Mouse (Mus musculus): ENCODE data around the gene AC124502.3. TPM values are rescaled to one million over a fixed set of nuclear protein-coding genes. Genes with fewer than 3 reads are reported as not detected.
A peak's percentile ranks its signal among the peaks of the same experiment; 100 is the strongest.

The AC124502.3 gene
- polyA plus RNA-seq, 1 experiment = 0.98 TPM

DNA sequence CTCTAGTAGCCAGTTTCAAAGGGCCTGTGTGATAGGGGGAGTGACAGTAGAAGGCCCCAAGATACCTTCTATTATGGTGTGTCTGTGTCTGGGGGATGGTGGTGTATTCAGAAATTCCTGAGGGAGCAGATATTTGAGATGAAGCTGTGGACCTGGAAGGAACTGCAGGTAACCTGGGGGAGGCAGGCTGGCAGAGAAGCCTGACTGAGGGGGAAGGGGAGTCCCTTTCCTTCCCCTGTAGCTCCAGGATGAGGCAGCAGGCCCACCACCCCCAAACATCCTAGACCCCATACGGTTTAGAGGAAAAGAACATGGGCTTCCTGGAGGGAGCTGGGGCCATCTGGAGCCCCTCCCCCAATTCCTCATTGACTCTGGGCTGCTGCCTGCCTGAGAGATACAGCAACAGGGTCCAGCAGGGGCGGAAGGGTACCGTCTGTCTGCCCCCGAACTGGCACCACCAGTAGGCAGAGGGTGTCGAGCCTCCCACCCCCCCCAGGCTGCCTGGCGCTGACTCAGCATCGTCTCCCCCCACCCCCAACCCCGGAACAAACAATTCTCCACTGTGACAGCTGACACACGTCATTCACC is 57.3 kb downstream of the AC124502.3 start:
- no peak overlapping the region for H3K27ac ChIP-seq (ENCODE audit: control insufficient read depth, insufficient read depth, low read depth, low read length)
- no peaks in the 10 kb centered on the region for H3K27me3 ChIP-seq (ENCODE audit: control insufficient read depth, insufficient read depth, low read length)
- peaks cover 22% of the 10 kb centered on the region for H3K4me1 ChIP-seq (ENCODE audit: control insufficient read depth, insufficient read depth, low read length)
- peak overlapping the region; percentile 82 for H3K4me3 ChIP-seq (ENCODE audit: control insufficient read depth, low read depth, low read length)
- TF ChIP-seq CTCF (IDR thresholded peaks at IDR 0.05; ENCODE audit: control insufficient read depth, insufficient read depth, insufficient replicate concordance, low read depth, low read length) (no peak), POLR2A (IDR thresholded peaks at IDR 0.05; ENCODE audit: control insufficient read depth, low read depth, low read length) (no peak)
- no peaks in the 10 kb centered on the region for H3K36me3 ChIP-seq (ENCODE audit: control insufficient read depth, insufficient read depth, low read length)

DNA sequence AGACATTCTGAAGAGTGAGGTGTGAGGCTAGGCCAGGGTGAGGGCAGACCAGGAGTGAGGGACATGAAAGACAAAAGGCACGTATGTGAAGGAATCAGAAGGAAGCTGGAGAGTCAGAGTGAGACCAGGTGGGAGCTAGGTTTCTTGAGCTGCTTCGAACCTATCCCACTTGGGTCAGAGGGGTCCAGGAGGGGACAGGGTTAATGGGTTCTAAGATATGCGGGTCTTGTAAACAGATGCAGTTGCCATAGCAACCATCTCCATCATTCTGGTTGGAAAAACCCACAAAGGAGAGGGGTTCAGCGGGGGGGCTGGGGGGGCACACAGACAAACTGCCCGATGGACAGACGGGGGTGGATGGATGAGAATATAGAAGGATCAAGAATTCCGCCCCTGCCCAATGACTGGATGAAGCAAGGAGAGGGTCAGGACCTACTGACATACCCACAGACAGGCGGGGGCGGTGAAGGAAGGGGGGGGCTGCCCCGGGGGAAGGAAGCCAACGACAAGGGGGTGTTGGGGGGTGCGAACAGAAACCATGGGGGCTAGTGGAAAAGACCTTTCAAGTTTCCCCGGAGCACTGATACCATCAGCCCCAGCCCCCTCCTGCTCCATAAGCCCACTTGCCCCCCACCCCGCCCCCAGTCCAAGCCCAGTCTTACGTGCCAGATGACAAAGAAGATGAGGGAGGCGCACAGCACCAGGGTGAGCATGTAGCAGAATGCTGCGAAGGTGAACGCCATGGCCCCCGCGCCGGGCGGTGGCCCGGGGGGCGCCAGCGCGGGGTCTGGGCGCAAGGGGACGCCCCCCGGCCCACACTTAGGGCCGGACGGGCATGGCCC is 59.1 kb downstream of the AC124502.3 start:
- no peaks in the 10 kb centered on the region for H3K27me3 ChIP-seq (ENCODE audit: control insufficient read depth, insufficient read depth, low read length)
- no peak for TF ChIP-seq POLR2A (IDR thresholded peaks at IDR 0.05; ENCODE audit: control insufficient read depth, low read depth, low read length)
- no peak for TF ChIP-seq CTCF (IDR thresholded peaks at IDR 0.05; ENCODE audit: control insufficient read depth, insufficient read depth, insufficient replicate concordance, low read depth, low read length)
- H3K27ac ChIP-seq (ENCODE audit: control insufficient read depth, insufficient read depth, low read depth, low read length) = no peak overlapping the region
- peak overlapping the region; percentile 78 for H3K4me3 ChIP-seq (ENCODE audit: control insufficient read depth, low read depth, low read length)
- peaks cover 22% of the 10 kb centered on the region for H3K4me1 ChIP-seq (ENCODE audit: control insufficient read depth, insufficient read depth, low read length)
- no peaks in the 10 kb centered on the region for H3K36me3 ChIP-seq (ENCODE audit: control insufficient read depth, insufficient read depth, low read length)

DNA sequence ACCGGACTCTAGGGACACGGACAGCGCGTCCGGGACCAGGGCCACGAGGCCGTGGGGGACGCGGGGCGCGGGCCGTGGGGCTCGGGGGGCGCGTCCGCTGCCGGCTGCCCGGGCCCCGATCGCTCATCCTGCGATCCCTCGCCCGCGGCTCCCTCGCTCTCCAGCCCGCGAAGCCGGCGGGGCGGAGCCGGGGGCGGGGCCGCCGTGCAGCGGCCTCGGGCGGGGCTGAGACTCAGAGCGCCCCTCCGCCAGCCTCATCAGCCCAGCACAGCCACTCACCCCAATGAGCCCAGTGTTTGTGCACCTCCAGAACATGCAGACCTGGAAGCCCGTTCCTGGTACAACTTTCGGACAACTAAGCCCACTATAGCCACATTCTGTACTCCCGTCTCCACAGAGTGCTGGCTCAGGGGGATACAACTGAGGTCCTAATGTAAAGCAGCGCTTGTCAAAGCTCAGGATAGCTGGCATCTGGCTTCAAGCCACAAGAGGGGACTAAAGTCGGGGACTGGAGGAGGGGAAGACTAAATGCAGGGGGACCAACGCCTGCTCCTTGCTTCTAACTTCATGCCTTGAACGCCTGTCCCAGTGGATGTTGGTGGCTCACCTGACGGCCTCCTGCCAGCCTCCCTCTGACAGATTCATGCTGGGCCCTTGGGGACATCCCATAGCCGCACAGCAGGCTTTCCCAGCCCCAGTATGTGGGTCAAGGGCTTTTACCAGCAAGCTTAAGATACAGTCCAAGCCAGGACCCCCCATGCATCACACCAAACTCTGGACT is 59.9 kb downstream of the AC124502.3 start, which contains the start of gene Cnih2:
TSS of gene Cnih2 (minus strand) at position 159 of the 781 bp plus-strand sequence.
- Histone ChIP-seq H3K4me3 (ENCODE audit: control insufficient read depth, low read depth, low read length) (peak within 1 kb of the TSS; percentile 78), H3K4me1 (ENCODE audit: control insufficient read depth, insufficient read depth, low read length) (peaks cover 16% of the 10 kb centered on the region), H3K27me3 (ENCODE audit: control insufficient read depth, insufficient read depth, low read length) (no peaks in the 10 kb centered on the region), H3K36me3 (ENCODE audit: control insufficient read depth, insufficient read depth, low read length) (no peaks in the 10 kb centered on the region; the same call in none of the 2 replicates), H3K27ac (ENCODE audit: control insufficient read depth, insufficient read depth, low read depth, low read length) (no peak within 1 kb of the TSS)
- TF ChIP-seq POLR2A (IDR thresholded peaks at IDR 0.05; ENCODE audit: control insufficient read depth, low read depth, low read length) (no peak), CTCF (IDR thresholded peaks at IDR 0.05; ENCODE audit: control insufficient read depth, insufficient read depth, insufficient replicate concordance, low read depth, low read length) (no peak)

Other genes starting within 250 kb of the AC124502.3 start
- 22.6 and 26.4 TPM in 2 replicates for gene Rbm4, start 245.0 kb upstream of the AC124502.3 start, polyA plus RNA-seq (2012; rRNA removed)
- 5.9 and 9.4 TPM in 2 replicates for gene Gm21992, start 227.3 kb upstream of the AC124502.3 start, polyA plus RNA-seq (2012; rRNA removed)
- 44.0 and 45.7 TPM in 2 replicates for gene Rbm14, start 227.3 kb upstream of the AC124502.3 start, polyA plus RNA-seq (2012; rRNA removed)
- 57.9 and 66.4 TPM in 2 replicates for gene Ccs, start 199.6 kb upstream of the AC124502.3 start, polyA plus RNA-seq (2012; rRNA removed)
- 39.4 and 40.3 TPM in 2 replicates for gene Ccdc87, start 199.5 kb upstream of the AC124502.3 start, polyA plus RNA-seq (2012; rRNA removed)
- 32.4 and 35.7 TPM in 2 replicates for gene Ctsf, start 183.8 kb upstream of the AC124502.3 start, polyA plus RNA-seq (2012; rRNA removed)
- 8.6 and 8.9 TPM in 2 replicates for gene Actn3, start 161.0 kb upstream of the AC124502.3 start, polyA plus RNA-seq (2012; rRNA removed)
- 9.2 and 10.7 TPM in 2 replicates for gene Zdhhc24, start 160.2 kb upstream of the AC124502.3 start, polyA plus RNA-seq (2012; rRNA removed)
- 15.5 and 16.5 TPM in 2 replicates for gene Bbs1, start 132.3 kb upstream of the AC124502.3 start, polyA plus RNA-seq (2012; rRNA removed)
- 81.8 and 95.7 TPM in 2 replicates for gene Dpp3, start 110.6 kb upstream of the AC124502.3 start, polyA plus RNA-seq (2012; rRNA removed)
- 0.77 and 0.96 TPM in 2 replicates for gene Peli3, start 95.8 kb upstream of the AC124502.3 start, polyA plus RNA-seq (2012; rRNA removed)
- 76.0 and 89.3 TPM in 2 replicates for gene Mrpl11, start 76.7 kb upstream of the AC124502.3 start, polyA plus RNA-seq (2012; rRNA removed)
- gene Npas4, start 48.6 kb upstream of the AC124502.3 start, polyA plus RNA-seq (2012; rRNA removed) = 1.4 and 1.5 TPM in 2 replicates
- 4.9 and 5.2 TPM in 2 replicates for gene Slc29a2, start 15.0 kb upstream of the AC124502.3 start, polyA plus RNA-seq (2012; rRNA removed)
- 3.7 and 4.2 TPM in 2 replicates for gene B4gat1, start 65 bp upstream of the AC124502.3 start, polyA plus RNA-seq (2012; rRNA removed)
- gene Brms1, start 2.5 kb downstream of the AC124502.3 start, polyA plus RNA-seq (2012; rRNA removed) = 200 and 216 TPM in 2 replicates
- gene Rin1, start 11.6 kb downstream of the AC124502.3 start, polyA plus RNA-seq (2012; rRNA removed) = 27.1 and 27.5 TPM in 2 replicates
- 2.5 and 2.9 TPM in 2 replicates for gene Cd248, start 29.2 kb downstream of the AC124502.3 start, polyA plus RNA-seq (2012; rRNA removed)
- gene Tmem151a, start 46.6 kb downstream of the AC124502.3 start, polyA plus RNA-seq (2012; rRNA removed) = 22.5 and 22.6 TPM in 2 replicates
- gene Yif1a, start 49.6 kb downstream of the AC124502.3 start, polyA plus RNA-seq (2012; rRNA removed) = 134 and 144 TPM in 2 replicates
- 42.8 and 43.5 TPM in 2 replicates for gene Cnih2, start 59.6 kb downstream of the AC124502.3 start, polyA plus RNA-seq (2012; rRNA removed)
- 113 and 124 TPM in 2 replicates for gene Rab1b, start 68.2 kb downstream of the AC124502.3 start, polyA plus RNA-seq (2012; rRNA removed)
- gene Klc2, start 79.7 kb downstream of the AC124502.3 start, polyA plus RNA-seq (2012; rRNA removed) = 92.7 and 92.9 TPM in 2 replicates
- 163 and 169 TPM in 2 replicates for gene Pacs1, start 234.2 kb downstream of the AC124502.3 start, polyA plus RNA-seq (2012; rRNA removed)